Mouse (Mus musculus) forebrain, embryonic 16.5 days (tissue): ENCODE data around the gene Dvl1. TPM values are rescaled to one million over a fixed set of nuclear protein-coding genes. Genes with fewer than 3 reads are reported as not detected.

Experiments
- ATAC-seq: fragments of 200-750 bp; cut with Nextera tagmentation; 2 replicates; pipeline ENCODE4 v1.8.0; 2017; ENCODE audit warnings: mild to moderate bottlenecking, moderate library complexity
- H3K27ac ChIP-seq: fragments of 300-500 bp; sonication (generic); 2 replicates; pipeline ENCODE4 v1.5.1; 2014; ENCODE audit warnings: low read length, control low read depth
- H3K27me3 ChIP-seq: fragments of 300-500 bp; sonication (generic); replicated peaks from 2 replicates; pipeline ENCODE4 v1.6.1; 2014; ENCODE audit warnings: low read length; ENCODE audit not compliant: control insufficient read depth, insufficient read depth
- H3K36me3 ChIP-seq: fragments of 300-500 bp; sonication (generic); 2 replicates; pipeline ENCODE4 v1.6.1; 2014; ENCODE audit not compliant: control insufficient read depth, insufficient read depth
- H3K4me1 ChIP-seq: fragments of 300-500 bp; sonication (generic); replicated peaks from 2 replicates; pipeline ENCODE4 v1.6.1; 2014; ENCODE audit warnings: low read length; ENCODE audit not compliant: control insufficient read depth, insufficient read depth
- H3K4me2 ChIP-seq: fragments of 300-500 bp; sonication (generic); 2 replicates; pipeline ENCODE4 v1.6.1; 2014; ENCODE audit warnings: mild to moderate bottlenecking, low read length, control low read depth
- H3K4me3 ChIP-seq: fragments of 300-500 bp; sonication (generic); replicated peaks from 2 replicates; pipeline ENCODE4 v1.5.1; 2014; ENCODE audit warnings: mild to moderate bottlenecking, low read length, control low read depth
- H3K9ac ChIP-seq: fragments of 300-500 bp; sonication (generic); replicated peaks from 2 replicates; pipeline ENCODE4 v1.6.1; 2014; ENCODE audit warnings: low read depth, low read length, control low read depth
- H3K9me3 ChIP-seq: fragments of 300-500 bp; sonication (generic); 2 replicates; pipeline ENCODE4 v1.6.1; 2016; ENCODE audit warnings: low read length; ENCODE audit not compliant: control insufficient read depth
- WGBS: fragments of 180-500 bp; shearing (Covaris S2); extraction: QIAGEN DNeasy Blood & Tissue Kit; methylation state at CpG from one replicate; pipeline ENCODE4 v1.1.7; 2014; 5-methylcytosine and 5-hydroxymethylcytosine counted together
- polyA plus RNA-seq: library from polyadenylated mRNA; unstranded; fragments of >200 nt; fragmentation: Nextera tagmentation; extraction: Ambion mirVana; gene quantifications from 2 replicates; pipeline ENCODE4 v1.2.1, GENCODE M21; 2015

Dvl1 gene
- polyA plus RNA-seq, 1 experiment from 2014 or later: 10.0 TPM

- H3K4me1 ChIP-seq: peaks cover 41% of the 10 kb centered on the region
- H3K27ac ChIP-seq: no peak overlapping the region
- no peak for ATAC-seq
- H3K9ac ChIP-seq: peak overlapping the region; percentile 94
- H3K27me3 ChIP-seq: no peaks in the 10 kb centered on the region
- H3K4me2 ChIP-seq: peak overlapping the region; percentile 98
- WGBS: 55% methylated on average over 7 of the region's 7 CpGs
- peak overlapping the region; percentile 68 for H3K4me3 ChIP-seq
- H3K9me3 ChIP-seq: no peaks in the 10 kb centered on the region
- no peaks in the 10 kb centered on the region for H3K36me3 ChIP-seq
These were observed 1.4 kb downstream of the Dvl1 start for GRCm38 (mm10) chr4:155848434-155849095.

GRCm38 (mm10) chr4:155849391-155849790 lies 2.2 kb downstream of the Dvl1 start:
- no peak overlapping the region for H3K27ac ChIP-seq
- H3K9me3 ChIP-seq: no peaks in the 10 kb centered on the region
- WGBS: 88% methylated on average over 2 of the region's 2 CpGs
- ATAC-seq: no peak
- H3K36me3 ChIP-seq: no peaks in the 10 kb centered on the region; the same call in 1 of the 2 replicates
- no peaks in the 10 kb centered on the region for H3K27me3 ChIP-seq
- no peak overlapping the region for H3K9ac ChIP-seq
- H3K4me1 ChIP-seq: peaks cover 41% of the 10 kb centered on the region
- no peak overlapping the region for H3K4me2 ChIP-seq
- H3K4me3 ChIP-seq: no peak overlapping the region

GRCm38 (mm10) chr4:155849792-155850451 lies 2.7 kb downstream of the Dvl1 start:
- H3K36me3 ChIP-seq: peaks cover 2% of the 10 kb centered on the region
- no peak overlapping the region for H3K27ac ChIP-seq
- ATAC-seq: no peak
- H3K4me1 ChIP-seq: peaks cover 41% of the 10 kb centered on the region
- no peak overlapping the region for H3K4me3 ChIP-seq
- H3K9me3 ChIP-seq: no peaks in the 10 kb centered on the region
- H3K9ac ChIP-seq: no peak overlapping the region
- WGBS: 84% methylated on average over 3 of the region's 3 CpGs
- no peak overlapping the region for H3K4me2 ChIP-seq
- no peaks in the 10 kb centered on the region for H3K27me3 ChIP-seq

GRCm38 (mm10) chr4:155851368-155851767 lies 4.2 kb downstream of the Dvl1 start:
- no peak for ATAC-seq
- 88% methylated on average over 3 of the region's 3 CpGs for WGBS
- no peak overlapping the region for H3K27ac ChIP-seq
- H3K36me3 ChIP-seq: peaks cover 8% of the 10 kb centered on the region
- no peak overlapping the region for H3K4me2 ChIP-seq
- H3K9ac ChIP-seq: no peak overlapping the region
- no peak overlapping the region for H3K4me3 ChIP-seq
- H3K27me3 ChIP-seq: no peaks in the 10 kb centered on the region
- no peaks in the 10 kb centered on the region for H3K9me3 ChIP-seq
- peaks cover 40% of the 10 kb centered on the region for H3K4me1 ChIP-seq

GRCm38 (mm10) chr4:155851951-155852411 lies 4.8 kb downstream of the Dvl1 start:
- ATAC-seq: no peak
- WGBS: 64% methylated on average over 2 of the region's 2 CpGs
- peaks cover 34% of the 10 kb centered on the region for H3K4me1 ChIP-seq
- no peak overlapping the region for H3K27ac ChIP-seq
- H3K27me3 ChIP-seq: no peaks in the 10 kb centered on the region
- no peak overlapping the region for H3K9ac ChIP-seq
- H3K9me3 ChIP-seq: no peaks in the 10 kb centered on the region
- no peak overlapping the region for H3K4me3 ChIP-seq
- peaks cover 8% of the 10 kb centered on the region for H3K36me3 ChIP-seq
- H3K4me2 ChIP-seq: no peak overlapping the region

GRCm38 (mm10) chr4:155853421-155853820 lies 6.2 kb downstream of the Dvl1 start:
- no peak overlapping the region for H3K27ac ChIP-seq
- H3K9ac ChIP-seq: no peak overlapping the region
- 93% methylated on average over 9 of the region's 9 CpGs for WGBS
- no peak overlapping the region for H3K4me2 ChIP-seq
- peaks cover 11% of the 10 kb centered on the region for H3K36me3 ChIP-seq
- H3K27me3 ChIP-seq: no peaks in the 10 kb centered on the region
- H3K4me3 ChIP-seq: no peak overlapping the region
- no peak for ATAC-seq
- H3K4me1 ChIP-seq: peaks cover 28% of the 10 kb centered on the region
- H3K9me3 ChIP-seq: no peaks in the 10 kb centered on the region

GRCm38 (mm10) chr4:155854991-155855390 lies 7.8 kb downstream of the Dvl1 start:
- H3K9ac ChIP-seq: no peak overlapping the region
- H3K4me2 ChIP-seq: no peak overlapping the region
- H3K36me3 ChIP-seq: peaks cover 18% of the 10 kb centered on the region
- peaks cover 13% of the 10 kb centered on the region for H3K4me1 ChIP-seq
- H3K27ac ChIP-seq: no peak overlapping the region
- no peak for ATAC-seq
- no peak overlapping the region for H3K4me3 ChIP-seq
- H3K27me3 ChIP-seq: no peaks in the 10 kb centered on the region
- no peaks in the 10 kb centered on the region for H3K9me3 ChIP-seq
- WGBS: 95% methylated on average over 12 of the region's 12 CpGs

- Histone ChIP-seq H3K9me3 (no peaks in the 10 kb centered on the region), H3K4me2 (no peak overlapping the region), H3K4me1 (peaks cover 9% of the 10 kb centered on the region; the same call in 1 of the 2 replicates), H3K27me3 (no peaks in the 10 kb centered on the region), H3K36me3 (peaks cover 21% of the 10 kb centered on the region), H3K27ac (no peak overlapping the region), H3K9ac (no peak overlapping the region), H3K4me3 (no peak overlapping the region)
- 93% methylated on average over 12 of the region's 12 CpGs for WGBS
- no peak for ATAC-seq
These were observed 8.9 kb downstream of the Dvl1 start for GRCm38 (mm10) chr4:155856071-155856470.

- Histone ChIP-seq H3K4me1 (0 out of 2 replicates have a peak, but pooled peaks cover 4% of the 10 kb centered on the region), H3K36me3 (peaks cover 21% of the 10 kb centered on the region), H3K4me3 (no peak overlapping the region), H3K27me3 (no peaks in the 10 kb centered on the region), H3K9me3 (no peaks in the 10 kb centered on the region), H3K9ac (no peak overlapping the region), H3K4me2 (no peak overlapping the region), H3K27ac (no peak overlapping the region)
- WGBS: 83% methylated on average over 3 of the region's 3 CpGs
- ATAC-seq: no peak
These were observed 9.7 kb downstream of the Dvl1 start for GRCm38 (mm10) chr4:155856881-155857280.
